Mouse (Mus musculus) embryo, embryonic 11 days (tissue): ENCODE results near the gene Sqstm1.

Experiments used
- DNase-seq: peaks from one replicate; pipeline ENCODE4 v3.0.0-alpha.2; 2015

The Sqstm1 gene

GRCm38 (mm10) chr11:50229252-50229910 is 18.8 kb upstream of the Sqstm1 start:
- DNase-seq = no peak

GRCm38 (mm10) chr11:50228772-50229171 is 18.1 kb upstream of the Sqstm1 start:
- DNase-seq = peak; percentile 64

GRCm38 (mm10) chr11:50227736-50228135 is 17.1 kb upstream of the Sqstm1 start:
- DNase-seq = no peak

- DNase-seq = no peak
These were observed 16.6 kb upstream of the Sqstm1 start for GRCm38 (mm10) chr11:50227226-50227625.

GRCm38 (mm10) chr11:50226406-50226805 is 15.8 kb upstream of the Sqstm1 start:
- DNase-seq = no peak

GRCm38 (mm10) chr11:50225611-50226378 is 15.2 kb upstream of the Sqstm1 start:
- peak; percentile 57 for DNase-seq

- peak; percentile 91 for DNase-seq
These were observed 14.3 kb upstream of the Sqstm1 start for GRCm38 (mm10) chr11:50224671-50225530.

- DNase-seq = peak; percentile 56
These were observed 13.4 kb upstream of the Sqstm1 start for GRCm38 (mm10) chr11:50223783-50224662.

GRCm38 (mm10) chr11:50222559-50223276 is 12.1 kb upstream of the Sqstm1 start:
- DNase-seq = no peak

GRCm38 (mm10) chr11:50219833-50220232 is 9.2 kb upstream of the Sqstm1 start:
- DNase-seq = no peak

GRCm38 (mm10) chr11:50217811-50218210 is 7.2 kb upstream of the Sqstm1 start:
- no peak for DNase-seq

- DNase-seq = no peak
These were observed 6.2 kb upstream of the Sqstm1 start for GRCm38 (mm10) chr11:50216724-50217366.

- no peak for DNase-seq
These were observed 5.0 kb upstream of the Sqstm1 start for GRCm38 (mm10) chr11:50215633-50216032.

GRCm38 (mm10) chr11:50214631-50215030 is 4.0 kb upstream of the Sqstm1 start:
- no peak for DNase-seq

GRCm38 (mm10) chr11:50212848-50213758 is 2.5 kb upstream of the Sqstm1 start:
- no peak for DNase-seq

- DNase-seq = no peak
These were observed 1.6 kb upstream of the Sqstm1 start for GRCm38 (mm10) chr11:50212060-50212739.

GRCm38 (mm10) chr11:50211322-50212059 is 864 bp upstream of the Sqstm1 start:
- DNase-seq = no peak

- DNase-seq = peak; percentile 92
These were observed 524 bp downstream of the Sqstm1 start for GRCm38 (mm10) chr11:50210101-50210504.

GRCm38 (mm10) chr11:50208039-50208438 is 2.6 kb downstream of the Sqstm1 start:
- DNase-seq = no peak
